Mouse (Mus musculus): ENCODE measurements around the gene Olfr568. TPM values are rescaled to one million over a fixed set of nuclear protein-coding genes. Genes with fewer than 3 reads are reported as not detected.

The Olfr568 gene
- not detected in 2 replicates for total RNA-seq (2015)
- total RNA-seq (2017), result not detected in 2 replicates

GRCm38 (mm10) chr7:102876822-102877221 lies at the start of gene Olfr568:
Gene Olfr568, plus strand, starts transcription at chr7:102877122.
- ATAC-seq (replicated peaks; ENCODE audit: poor library complexity), result no peak

GRCm38 (mm10) chr7:102855807-102856206 lies 21.1 kb upstream of the Olfr568 start:
- ATAC-seq (replicated peaks; ENCODE audit: poor library complexity), result no peak

- no peak for ATAC-seq (replicated peaks; ENCODE audit: poor library complexity)
Observed at GRCm38 (mm10) chr7:102858665-102859064, 18.3 kb upstream of the Olfr568 start, which contains the start of gene Olfr566. Gene Olfr566, minus strand, starts transcription at chr7:102858765.

GRCm38 (mm10) chr7:102890782-102891181 lies 13.9 kb downstream of the Olfr568 start, which contains the start of gene Olfr569:
Gene Olfr569, minus strand, starts transcription at chr7:102890882.
- ATAC-seq (replicated peaks; ENCODE audit: poor library complexity), result no peak

GRCm38 (mm10) chr7:102915261-102915660 lies 38.3 kb downstream of the Olfr568 start:
- no peak for ATAC-seq (replicated peaks; ENCODE audit: poor library complexity)

GRCm38 (mm10) chr7:102916405-102916804 lies 39.5 kb downstream of the Olfr568 start:
- no peak for ATAC-seq (replicated peaks; ENCODE audit: poor library complexity)

GRCm38 (mm10) chr7:102917032-102917875 lies 40.3 kb downstream of the Olfr568 start, which contains the start of gene Olfr571:
Gene Olfr571, minus strand, starts transcription at chr7:102917536.
- no peak for ATAC-seq (replicated peaks; ENCODE audit: poor library complexity)

- peak; percentile 97 for ATAC-seq (replicated peaks; ENCODE audit: poor library complexity)
Observed at GRCm38 (mm10) chr7:102919632-102920031, 42.7 kb downstream of the Olfr568 start.

GRCm38 (mm10) chr7:102924109-102924508 lies 47.2 kb downstream of the Olfr568 start, which contains the start of gene Olfr572:
Gene Olfr572, plus strand, starts transcription at chr7:102924409.
- ATAC-seq (replicated peaks; ENCODE audit: poor library complexity), result no peak

GRCm38 (mm10) chr7:102927105-102927504 lies 50.2 kb downstream of the Olfr568 start:
- peak; percentile 65 for ATAC-seq (replicated peaks; ENCODE audit: poor library complexity)

Other genes starting within 250 kb of the Olfr568 start
- not detected in 2 replicates for gene Olfr554, start 238.7 kb upstream of the Olfr568 start, total RNA-seq (2015)
- gene Olfr554, start 238.7 kb upstream of the Olfr568 start, total RNA-seq (2017), result not detected in 2 replicates
- not detected in 2 replicates for gene Olfr555, start 218.3 kb upstream of the Olfr568 start, total RNA-seq (2015)
- not detected in 2 replicates for gene Olfr555, start 218.3 kb upstream of the Olfr568 start, total RNA-seq (2017)
- gene Olfr556, start 212.2 kb upstream of the Olfr568 start, total RNA-seq (2015), result not detected in 2 replicates
- not detected in 2 replicates for gene Olfr556, start 212.2 kb upstream of the Olfr568 start, total RNA-seq (2017)
- 6.1 and 6.4 TPM in 2 replicates for gene Trim68, start 189.8 kb upstream of the Olfr568 start, total RNA-seq (2015)
- 4.8 and 5.6 TPM in 2 replicates for gene Trim68, start 189.8 kb upstream of the Olfr568 start, total RNA-seq (2017)
- not detected in 2 replicates for gene Olfr557, start 181.2 kb upstream of the Olfr568 start, total RNA-seq (2015)
- gene Olfr557, start 181.2 kb upstream of the Olfr568 start, total RNA-seq (2017), result 0.24 TPM in 1 of 2 replicates, not detected in the other
- not detected in 2 replicates for gene Olfr558, start 174.9 kb upstream of the Olfr568 start, total RNA-seq (2015)
- gene Olfr558, start 174.9 kb upstream of the Olfr568 start, total RNA-seq (2017), result not detected in 2 replicates
- not detected in 2 replicates for gene Olfr33, start 158.1 kb upstream of the Olfr568 start, total RNA-seq (2015)
- gene Olfr33, start 158.1 kb upstream of the Olfr568 start, total RNA-seq (2017), result not detected in 2 replicates
- gene Olfr559, start 149.6 kb upstream of the Olfr568 start, total RNA-seq (2015), result not detected in 2 replicates
- not detected in 2 replicates for gene Olfr559, start 149.6 kb upstream of the Olfr568 start, total RNA-seq (2017)
- gene Olfr560, start 117.8 kb upstream of the Olfr568 start, total RNA-seq (2015), result not detected in 2 replicates
- not detected in 2 replicates for gene Olfr560, start 117.8 kb upstream of the Olfr568 start, total RNA-seq (2017)
- gene Olfr78, start 117.7 kb upstream of the Olfr568 start, total RNA-seq (2015), result not detected in 2 replicates
- gene Olfr78, start 117.7 kb upstream of the Olfr568 start, total RNA-seq (2017), result not detected in 2 replicates
- not detected in 2 replicates for gene Olfr561, start 105.9 kb upstream of the Olfr568 start, total RNA-seq (2015)
- not detected in 2 replicates for gene Olfr561, start 105.9 kb upstream of the Olfr568 start, total RNA-seq (2017)
- not detected in 2 replicates for gene Olfr564, start 73.6 kb upstream of the Olfr568 start, total RNA-seq (2015)
- gene Olfr564, start 73.6 kb upstream of the Olfr568 start, total RNA-seq (2017), result not detected in 2 replicates
- gene Olfr566, start 18.4 kb upstream of the Olfr568 start, total RNA-seq (2015), result not detected in 2 replicates
- not detected in 2 replicates for gene Olfr566, start 18.4 kb upstream of the Olfr568 start, total RNA-seq (2017)
- gene Olfr569, start 13.8 kb downstream of the Olfr568 start, total RNA-seq (2015), result not detected in 2 replicates
- not detected in 2 replicates for gene Olfr569, start 13.8 kb downstream of the Olfr568 start, total RNA-seq (2017)
- not detected in 2 replicates for gene Olfr570, start 17.5 kb downstream of the Olfr568 start, total RNA-seq (2015)
- not detected in 2 replicates for gene Olfr570, start 17.5 kb downstream of the Olfr568 start, total RNA-seq (2017)
- not detected in 2 replicates for gene Olfr571, start 40.4 kb downstream of the Olfr568 start, total RNA-seq (2015)
- not detected in 2 replicates for gene Olfr571, start 40.4 kb downstream of the Olfr568 start, total RNA-seq (2017)
- gene Olfr572, start 47.3 kb downstream of the Olfr568 start, total RNA-seq (2015), result not detected in 2 replicates
- gene Olfr572, start 47.3 kb downstream of the Olfr568 start, total RNA-seq (2017), result not detected in 2 replicates
- not detected in 2 replicates for gene Olfr573-ps1, start 65.5 kb downstream of the Olfr568 start, total RNA-seq (2015)
- gene Olfr573-ps1, start 65.5 kb downstream of the Olfr568 start, total RNA-seq (2017), result not detected in 2 replicates
- gene Olfr574, start 71.3 kb downstream of the Olfr568 start, total RNA-seq (2015), result not detected in 2 replicates
- gene Olfr574, start 71.3 kb downstream of the Olfr568 start, total RNA-seq (2017), result not detected in 2 replicates
- gene Olfr575, start 81.7 kb downstream of the Olfr568 start, total RNA-seq (2015), result not detected in 2 replicates
- gene Olfr575, start 81.7 kb downstream of the Olfr568 start, total RNA-seq (2017), result not detected in 2 replicates
- not detected in 2 replicates for gene Olfr576, start 85.5 kb downstream of the Olfr568 start, total RNA-seq (2015)
- not detected in 2 replicates for gene Olfr576, start 85.5 kb downstream of the Olfr568 start, total RNA-seq (2017)
- not detected in 2 replicates for gene Olfr577, start 98.8 kb downstream of the Olfr568 start, total RNA-seq (2015)
- gene Olfr577, start 98.8 kb downstream of the Olfr568 start, total RNA-seq (2017), result not detected in 2 replicates
- gene Olfr578, start 112.2 kb downstream of the Olfr568 start, total RNA-seq (2015), result not detected in 2 replicates
- gene Olfr578, start 112.2 kb downstream of the Olfr568 start, total RNA-seq (2017), result not detected in 2 replicates
- not detected in 2 replicates for gene Olfr582, start 160.9 kb downstream of the Olfr568 start, total RNA-seq (2015)
- gene Olfr582, start 160.9 kb downstream of the Olfr568 start, total RNA-seq (2017), result not detected in 2 replicates
- not detected in 2 replicates for gene Olfr583, start 174.2 kb downstream of the Olfr568 start, total RNA-seq (2015)
- not detected in 2 replicates for gene Olfr583, start 174.2 kb downstream of the Olfr568 start, total RNA-seq (2017)
- not detected in 2 replicates for gene Olfr584, start 204.8 kb downstream of the Olfr568 start, total RNA-seq (2015)
- not detected in 2 replicates for gene Olfr584, start 204.8 kb downstream of the Olfr568 start, total RNA-seq (2017)
- gene Olfr585, start 220.6 kb downstream of the Olfr568 start, total RNA-seq (2015), result not detected in 2 replicates
- not detected in 2 replicates for gene Olfr585, start 220.6 kb downstream of the Olfr568 start, total RNA-seq (2017)
- gene Olfr586, start 248.5 kb downstream of the Olfr568 start, total RNA-seq (2015), result not detected in 2 replicates
- gene Olfr586, start 248.5 kb downstream of the Olfr568 start, total RNA-seq (2017), result not detected in 2 replicates